Mouse (Mus musculus): ENCODE measurements around the gene Ybx2.

DNA sequence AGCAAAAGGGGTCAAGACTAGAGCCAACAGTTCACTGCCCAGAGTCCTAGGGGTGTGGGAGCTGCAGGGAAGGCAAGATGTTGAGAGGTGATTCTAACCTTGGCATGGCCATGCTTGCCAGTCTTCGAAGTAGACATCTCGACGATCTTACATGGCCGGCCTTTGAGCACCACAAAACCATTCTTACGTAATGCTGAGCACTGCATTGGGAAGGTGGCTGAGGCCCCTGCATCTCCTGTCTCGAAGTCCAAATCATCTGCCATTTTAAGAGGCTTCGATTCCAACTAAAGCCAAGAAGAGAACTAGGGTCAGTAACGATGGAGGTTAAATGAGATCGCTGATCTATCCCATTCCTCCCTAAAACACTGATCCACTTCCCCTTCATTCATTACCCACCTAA lies 16.5 kb upstream of the Ybx2 start:
- no peak for TF ChIP-seq POLR2A (IDR thresholded peaks at IDR 0.05; ENCODE audit: borderline replicate concordance, control insufficient read depth, low read depth, low read length)
- TF ChIP-seq CTCF (IDR thresholded peaks at IDR 0.05; ENCODE audit: control insufficient read depth, insufficient read depth, low read length): no peak
